Mouse (Mus musculus) cerebellum, adult 2 months (tissue): ENCODE data around the gene Olfr1507.

ENCODE experiments used
- CTCF ChIP-seq: fragments of 200-500 bp; IDR thresholded peaks from 2 replicates; pipeline ENCODE4 v1.5.1; 2011; ENCODE audit warnings: low read depth, mild to moderate bottlenecking, control low read depth, low read length, moderate library complexity, borderline replicate concordance; ENCODE audit not compliant: insufficient read depth
- POLR2A ChIP-seq: fragments of 200-500 bp; IDR thresholded peaks from 2 replicates; pipeline ENCODE4 v1.6.1; 2011; ENCODE audit warnings: low read length, control low read depth, borderline replicate concordance; ENCODE audit not compliant: insufficient read depth

DNA sequence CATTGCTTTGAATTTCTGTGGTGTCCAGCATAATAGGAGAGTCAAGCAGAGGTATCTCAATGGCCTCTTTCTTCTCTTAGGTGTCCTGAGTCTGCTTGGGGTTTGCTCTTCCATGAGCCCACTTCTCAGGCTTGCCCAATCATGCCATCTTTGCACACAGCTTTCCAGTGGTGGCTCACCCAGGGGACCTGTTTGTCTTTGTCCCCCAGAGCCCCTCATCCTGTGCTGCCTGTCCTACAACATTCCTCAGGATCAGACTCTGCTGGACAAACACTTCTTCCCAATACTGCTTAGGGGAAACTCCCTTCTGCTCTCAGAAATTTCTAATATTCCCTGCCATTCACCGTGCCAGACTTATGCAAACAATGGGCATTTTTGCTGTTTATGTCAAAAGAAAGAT lies 29.8 kb downstream of the Olfr1507 start:
- no peak for TF ChIP-seq CTCF
- TF ChIP-seq POLR2A: no peak
